Mouse (Mus musculus) spleen, adult 2 months (tissue): ENCODE measurements at regions not wholly inside any gene's neighbourhood (a gene's known extent, or its start where the extent isn't known, plus 50 kb on each side); places are given as distances from the start of the nearest gene placed in this dataset.

ENCODE experiments used
- CTCF ChIP-seq: fragments of 200-500 bp; IDR thresholded peaks from 2 replicates; pipeline ENCODE4 v1.5.1; 2011; ENCODE audit warnings: mild to moderate bottlenecking, inconsistent platforms; ENCODE audit not compliant: insufficient read depth, insufficient read length, insufficient replicate concordance; ENCODE audit errors: extremely low read depth
- POLR2A ChIP-seq: fragments of 200-500 bp; IDR thresholded peaks from 2 replicates; pipeline ENCODE4 v1.6.1; 2011; ENCODE audit warnings: low read depth, low read length, inconsistent platforms

- TF ChIP-seq CTCF = no peak
- TF ChIP-seq POLR2A = no peak
Observed at GRCm38 (mm10) chr5:64029622-64030145, 61.0 kb upstream of the Rell1 start.
